Comparison of ENCODE assay signal across 8 mouse cellular contexts in genomic region chr16:45724061-45724741, GRCm38 (mm10). TPM values are rescaled to one million over a fixed set of nuclear protein-coding genes. Genes with fewer than 3 reads are reported as not detected.
DNase-seq lines count a peak whose midpoint lies in the region; ATAC-seq lines count a peak whose summit lies in the region.

TSS of gene Tagln3 (minus strand) at chr16:45724608.

- no peaks in the 10 kb centered on the region for H3K9me3 ChIP-seq in heart, embryonic 16.5 days (replicated peaks; ENCODE audit: control insufficient read depth, low read length)

- WGBS in heart, embryonic 16.5 days: 2% methylated on average over 30 of the region's 30 CpGs

- H3K36me3 ChIP-seq in heart, embryonic 16.5 days (ENCODE audit: control insufficient read depth, insufficient read depth): peaks cover 3% of the 10 kb centered on the region; the same call in 1 of the 2 replicates

- peak; percentile 16 for DNase-seq in urinary bladder, postnatal 14 days (ENCODE audit: low spot score)
- DNase-seq in urinary bladder, adult 18-20 months (ENCODE audit: low spot score in 2 of 2): no peak
- peak; percentile 84 for DNase-seq in embryo, embryonic 10.5 days (ENCODE audit: low spot score)
- peak; percentile 76 to 81 for DNase-seq in layer of hippocampus, postnatal 10 days (ENCODE audit: low spot score in 2 of 2)
- peak; percentile 12 for DNase-seq in lung, postnatal 14 days
- DNase-seq in right cerebral cortex, postnatal 4 days: peak; percentile 74
- DNase-seq in gastrocnemius, adult 18-20 months (ENCODE audit: low spot score): no peak

- ATAC-seq in heart, embryonic 16.5 days (replicated peaks; ENCODE audit: extremely low read depth, insufficient read depth, low FRiP score): peak; percentile 18

- peaks cover 10% of the 10 kb centered on the region; the same call in 1 of the 2 replicates for H3K4me1 ChIP-seq in heart, embryonic 16.5 days (ENCODE audit: control insufficient read depth, insufficient read depth, low read length)

- no peaks in the 10 kb centered on the region for H3K27me3 ChIP-seq in heart, embryonic 16.5 days (ENCODE audit: control insufficient read depth, insufficient read depth, low read length)

- H3K4me2 ChIP-seq in heart, embryonic 16.5 days (ENCODE audit: low read depth, low read length): peak within 1 kb of the TSS; percentile 96

- H3K4me3 ChIP-seq in heart, embryonic 16.5 days (ENCODE audit: low read length): peak within 1 kb of the TSS; percentile 64

- peak within 1 kb of the TSS; percentile 70 for H3K9ac ChIP-seq in heart, embryonic 16.5 days (ENCODE audit: low read length)

- H3K27ac ChIP-seq in heart, embryonic 16.5 days (ENCODE audit: low read length): no peak within 1 kb of the TSS

RNA-seq across cellular contexts. Expression of gene Tagln3, which starts in this region (rescaled TPM):
- polyA plus RNA-seq in heart, embryonic 16.5 days (2015; fragmentation: Nextera tagmentation; extraction: Ambion mirVana): 2.2 and 2.4 TPM in 2 replicates
- total RNA-seq in layer of hippocampus, postnatal 10 days (2021): 100 to 1,000 TPM; 251 to 259 TPM
- under 1 TPM; 0.18 to 0.47 TPM for total RNA-seq in gastrocnemius, adult 18-20 months (2021)

Comparison
In these comparisons a context has a peak if more than half of its experiments do, and no peak if none do; other contexts are left out.
1. RNA of gene Tagln3 (total RNA-seq): 251 to 259 TPM in layer of hippocampus, postnatal 10 days; 0.18 to 0.47 TPM in gastrocnemius, adult 18-20 months; every median in the first group is over 100 times any median in the second.
2. DNase-seq: peak in urinary bladder, postnatal 14 days (single experiment), embryo, embryonic 10.5 days (single experiment), layer of hippocampus, postnatal 10 days (2 of 2), lung, postnatal 14 days (single experiment) and right cerebral cortex, postnatal 4 days (single experiment); none in urinary bladder, adult 18-20 months (0 of 2) and gastrocnemius, adult 18-20 months (single experiment).